Mouse (Mus musculus): ENCODE data around the gene Hoxd4. TPM values are rescaled to one million over a fixed set of nuclear protein-coding genes. Genes with fewer than 3 reads are reported as not detected.

The Hoxd4 gene
- total and polyA plus RNA-seq, 3 experiments = 2.6 to 10.8 (median 4.7) TPM

DNA sequence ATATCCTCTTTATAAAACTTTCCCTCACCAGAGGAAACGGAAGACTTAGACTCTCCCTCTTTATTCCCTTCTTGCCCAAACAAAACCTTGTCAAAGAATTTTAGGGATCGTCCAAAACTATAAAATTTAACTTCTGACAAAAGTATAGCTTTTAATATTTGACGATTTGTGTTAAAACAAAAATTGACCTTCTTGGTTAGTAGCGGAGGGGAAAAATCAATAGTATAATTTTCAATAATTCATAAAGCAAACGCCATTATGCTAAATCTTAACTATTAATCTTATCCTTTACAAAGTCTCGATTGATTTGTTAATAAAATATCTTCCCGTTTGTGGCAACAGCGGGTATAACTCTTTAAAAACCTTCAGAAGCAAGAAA, 21.4 kb upstream of the Hoxd4 start:
- H3K4me3 ChIP-seq (ENCODE audit: low read depth, low read length) = no peak overlapping the region
- DNase-seq (ENCODE audit: low spot score) (no peak), ATAC-seq (ENCODE audit: extremely low read depth, insufficient number of reproducible peaks, low FRiP score, poor library complexity, severe bottlenecking) (no peak)
- peaks cover 54% of the 10 kb centered on the region for H3K27me3 ChIP-seq (ENCODE audit: insufficient read depth, low read length)
- no peaks in the 10 kb centered on the region for H3K36me3 ChIP-seq (replicated peaks)
- H3K9me3 ChIP-seq (replicated peaks) = no peaks in the 10 kb centered on the region
- no peak for TF ChIP-seq CTCF (IDR thresholded peaks at IDR 0.05; ENCODE audit: low read depth, low read length)
- no peak for TF ChIP-seq GATA1 (IDR thresholded peaks at IDR 0.05; ENCODE audit: borderline replicate concordance, low read length)
- no peak for TF ChIP-seq POLR2AphosphoS5 (IDR thresholded peaks at IDR 0.05; ENCODE audit: insufficient replicate concordance, low read depth, low read length)
- no peak for TF ChIP-seq GATA2 (IDR thresholded peaks at IDR 0.05; ENCODE audit: borderline replicate concordance, low read depth, low read length)
- TF ChIP-seq TAL1 (conservative IDR thresholded peaks at IDR 0.05; ENCODE audit: low read depth, low read length) = no peak
- no peaks in the 10 kb centered on the region for H3K4me1 ChIP-seq (ENCODE audit: insufficient read depth, low read depth, low read length)

DNA sequence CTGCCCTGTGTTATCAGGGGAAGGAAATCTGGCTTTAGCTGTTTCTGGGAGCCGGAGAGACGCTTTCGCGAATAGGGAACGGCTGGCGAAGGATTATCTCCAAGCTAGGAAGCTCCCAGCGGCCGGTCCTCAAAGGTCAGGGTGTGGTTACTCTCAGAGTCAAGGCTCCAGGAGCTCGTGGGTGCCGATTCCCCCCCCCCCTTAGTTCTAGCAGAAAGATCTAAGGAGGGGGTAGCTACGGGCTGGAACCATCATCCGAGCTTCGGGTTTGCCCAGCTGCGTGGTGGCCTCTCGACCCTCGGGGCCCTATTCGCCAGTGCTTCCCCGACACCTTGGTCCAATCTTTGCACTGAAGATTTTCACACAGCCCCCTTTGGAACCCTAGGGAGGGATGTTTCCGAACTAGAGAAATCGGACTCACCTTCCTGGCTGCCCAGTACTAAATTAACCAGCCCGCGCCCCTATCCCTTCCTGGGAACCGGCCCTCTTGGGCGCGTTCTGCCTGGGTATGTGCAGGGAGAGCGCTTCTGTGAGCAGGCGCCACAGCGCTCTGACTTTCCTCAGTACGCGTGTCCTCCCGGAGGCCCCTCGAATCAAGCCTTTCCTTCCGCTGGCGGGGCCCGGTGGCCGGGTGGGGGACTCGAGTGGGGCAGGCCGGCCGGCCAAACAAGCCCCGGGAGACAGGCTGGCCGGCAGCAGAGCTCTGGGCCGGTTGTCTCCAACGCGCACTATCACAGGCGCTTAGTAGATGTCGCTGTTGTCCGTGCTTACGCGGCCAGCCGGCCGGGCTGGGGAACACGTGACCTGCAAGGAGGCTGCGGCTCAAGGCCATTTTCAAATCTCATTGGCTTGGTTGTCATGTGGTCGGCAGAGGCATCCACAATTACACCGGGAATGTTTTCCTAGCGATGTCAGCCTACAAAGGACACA, 20.4 kb upstream of the Hoxd4 start, which contains the start of gene Hoxd10:
Gene Hoxd10 (plus strand): TSS at position 903 of the 930 bp plus-strand sequence.
- DNase-seq (ENCODE audit: low spot score) (no peak), ATAC-seq (ENCODE audit: extremely low read depth, insufficient number of reproducible peaks, low FRiP score, poor library complexity, severe bottlenecking) (no peak)
- TF ChIP-seq TAL1 (conservative IDR thresholded peaks at IDR 0.05; ENCODE audit: low read depth, low read length) = no peak
- TF ChIP-seq CTCF (IDR thresholded peaks at IDR 0.05; ENCODE audit: low read depth, low read length) = no peak
- TF ChIP-seq GATA2 (IDR thresholded peaks at IDR 0.05; ENCODE audit: borderline replicate concordance, low read depth, low read length) = no peak
- no peak for TF ChIP-seq GATA1 (IDR thresholded peaks at IDR 0.05; ENCODE audit: borderline replicate concordance, low read length)
- no peak for TF ChIP-seq POLR2AphosphoS5 (IDR thresholded peaks at IDR 0.05; ENCODE audit: insufficient replicate concordance, low read depth, low read length)
- no peaks in the 10 kb centered on the region for H3K9me3 ChIP-seq (replicated peaks)
- H3K27me3 ChIP-seq (ENCODE audit: insufficient read depth, low read length) = peaks cover 54% of the 10 kb centered on the region
- H3K4me1 ChIP-seq (ENCODE audit: insufficient read depth, low read depth, low read length) = no peaks in the 10 kb centered on the region
- no peaks in the 10 kb centered on the region for H3K36me3 ChIP-seq (replicated peaks)
- H3K4me3 ChIP-seq (ENCODE audit: low read depth, low read length) = no peak within 1 kb of the TSS

DNA sequence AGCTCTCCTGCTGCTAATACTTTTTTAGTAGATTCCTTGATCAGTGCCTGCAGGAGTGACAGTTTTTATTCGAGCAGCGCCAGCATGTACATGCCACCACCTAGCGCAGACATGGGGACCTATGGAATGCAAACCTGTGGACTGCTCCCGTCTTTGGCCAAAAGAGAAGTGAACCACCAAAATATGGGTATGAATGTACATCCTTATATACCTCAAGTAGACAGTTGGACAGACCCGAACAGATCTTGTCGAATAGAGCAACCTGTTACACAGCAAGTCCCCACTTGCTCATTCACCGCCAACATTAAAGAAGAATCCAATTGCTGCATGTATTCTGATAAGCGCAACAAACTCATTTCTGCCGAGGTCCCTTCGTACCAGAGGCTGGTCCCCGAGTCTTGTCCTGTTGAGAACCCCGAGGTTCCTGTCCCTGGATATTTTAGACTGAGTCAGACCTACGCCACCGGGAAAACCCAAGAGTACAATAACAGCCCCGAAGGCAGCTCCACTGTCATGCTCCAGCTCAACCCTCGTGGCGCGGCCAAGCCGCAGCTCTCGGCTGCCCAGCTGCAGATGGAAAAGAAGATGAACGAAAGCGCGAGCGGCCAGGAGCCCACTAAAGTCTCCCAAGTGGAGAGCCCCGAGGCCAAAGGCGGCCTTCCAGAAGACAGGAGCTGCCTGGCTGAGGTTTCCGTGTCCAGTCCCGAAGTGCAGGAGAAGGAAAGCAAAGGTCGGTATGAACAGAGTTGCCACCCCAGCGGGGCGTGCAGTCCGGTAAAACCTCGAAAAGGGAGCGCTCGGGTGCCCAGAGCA, 19.5 kb upstream of the Hoxd4 start:
- H3K4me1 ChIP-seq (ENCODE audit: insufficient read depth, low read depth, low read length) = no peaks in the 10 kb centered on the region
- no peaks in the 10 kb centered on the region for H3K36me3 ChIP-seq (replicated peaks)
- H3K4me3 ChIP-seq (ENCODE audit: low read depth, low read length) = no peak overlapping the region
- no peak for ATAC-seq (ENCODE audit: extremely low read depth, insufficient number of reproducible peaks, low FRiP score, poor library complexity, severe bottlenecking)
- H3K9me3 ChIP-seq (replicated peaks) = no peaks in the 10 kb centered on the region
- no peak for TF ChIP-seq POLR2AphosphoS5 (IDR thresholded peaks at IDR 0.05; ENCODE audit: insufficient replicate concordance, low read depth, low read length)
- TF ChIP-seq GATA2 (IDR thresholded peaks at IDR 0.05; ENCODE audit: borderline replicate concordance, low read depth, low read length) = no peak
- no peak for TF ChIP-seq CTCF (IDR thresholded peaks at IDR 0.05; ENCODE audit: low read depth, low read length)
- no peak for TF ChIP-seq GATA1 (IDR thresholded peaks at IDR 0.05; ENCODE audit: borderline replicate concordance, low read length)
- no peak for TF ChIP-seq TAL1 (conservative IDR thresholded peaks at IDR 0.05; ENCODE audit: low read depth, low read length)
- DNase-seq (ENCODE audit: low spot score) = no peak
- H3K27me3 ChIP-seq (ENCODE audit: insufficient read depth, low read length) = peaks cover 55% of the 10 kb centered on the region

DNA sequence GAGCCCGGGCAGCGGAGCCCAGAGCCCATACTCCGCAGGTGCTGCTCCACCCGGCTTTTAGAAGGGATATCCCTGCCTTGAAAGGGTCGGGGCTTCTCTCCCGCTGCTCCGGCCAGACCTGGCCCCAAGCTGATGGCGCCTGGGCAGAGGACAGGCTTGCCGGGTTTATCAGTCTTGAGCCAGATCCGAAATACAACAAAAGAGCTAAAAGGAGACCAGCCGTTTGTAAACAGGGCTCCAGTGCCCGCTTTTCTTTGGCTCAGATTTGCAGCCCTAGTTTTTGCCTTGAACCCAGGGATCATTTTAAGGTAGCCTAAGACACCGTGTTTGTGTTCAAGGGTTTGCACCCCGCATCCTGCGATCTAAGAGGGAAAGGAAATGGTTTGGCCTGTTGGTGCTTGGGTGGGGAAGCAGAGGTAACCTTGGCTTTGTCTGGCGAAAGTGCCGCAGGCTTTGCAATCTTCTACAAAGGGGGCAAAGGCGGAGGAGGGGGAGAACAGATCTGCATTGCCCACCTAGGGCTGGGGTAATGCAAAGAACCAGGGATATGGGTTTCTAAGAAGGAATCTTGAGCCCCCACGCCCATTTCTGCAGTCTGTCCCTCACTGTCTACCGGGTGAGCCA, 18.8 kb upstream of the Hoxd4 start:
- H3K4me1 ChIP-seq (ENCODE audit: insufficient read depth, low read depth, low read length) = no peaks in the 10 kb centered on the region
- H3K4me3 ChIP-seq (ENCODE audit: low read depth, low read length) = no peak overlapping the region
- H3K9me3 ChIP-seq (replicated peaks) = peaks cover 2% of the 10 kb centered on the region
- no peaks in the 10 kb centered on the region for H3K36me3 ChIP-seq (replicated peaks)
- H3K27me3 ChIP-seq (ENCODE audit: insufficient read depth, low read length) = peaks cover 48% of the 10 kb centered on the region
- no peak for TF ChIP-seq CTCF (IDR thresholded peaks at IDR 0.05; ENCODE audit: low read depth, low read length)
- TF ChIP-seq GATA1 (IDR thresholded peaks at IDR 0.05; ENCODE audit: borderline replicate concordance, low read length) = no peak
- TF ChIP-seq TAL1 (conservative IDR thresholded peaks at IDR 0.05; ENCODE audit: low read depth, low read length) = no peak
- no peak for TF ChIP-seq GATA2 (IDR thresholded peaks at IDR 0.05; ENCODE audit: borderline replicate concordance, low read depth, low read length)
- TF ChIP-seq POLR2AphosphoS5 (IDR thresholded peaks at IDR 0.05; ENCODE audit: insufficient replicate concordance, low read depth, low read length) = no peak
- DNase-seq (ENCODE audit: low spot score) (no peak), ATAC-seq (ENCODE audit: extremely low read depth, insufficient number of reproducible peaks, low FRiP score, poor library complexity, severe bottlenecking) (no peak)

DNA sequence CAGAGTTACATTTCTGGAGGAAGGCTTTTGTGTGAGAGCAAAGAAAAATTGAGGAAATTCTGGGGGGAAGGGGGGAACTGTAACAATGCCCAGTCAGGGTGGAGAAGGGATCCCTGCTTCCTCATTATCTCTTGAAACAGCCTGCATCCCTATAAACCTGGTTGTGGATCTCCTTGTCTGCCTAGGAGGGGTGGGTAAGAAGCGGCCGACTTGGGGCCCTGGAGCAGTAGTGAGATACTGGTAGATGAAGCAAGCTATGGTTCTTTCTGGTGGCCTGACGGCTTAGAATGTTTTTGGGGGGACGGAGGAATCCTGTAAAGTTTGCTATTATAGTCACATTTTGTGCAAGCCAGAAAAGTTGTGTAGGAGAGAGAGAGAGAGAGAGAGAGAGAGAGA, 18.3 kb upstream of the Hoxd4 start:
- Histone ChIP-seq H3K4me1 (ENCODE audit: insufficient read depth, low read depth, low read length) (no peaks in the 10 kb centered on the region), H3K9me3 (replicated peaks) (peaks cover 7% of the 10 kb centered on the region), H3K27me3 (ENCODE audit: insufficient read depth, low read length) (peaks cover 45% of the 10 kb centered on the region), H3K4me3 (ENCODE audit: low read depth, low read length) (no peak overlapping the region), H3K36me3 (replicated peaks) (no peaks in the 10 kb centered on the region)
- DNase-seq (ENCODE audit: low spot score) (no peak), ATAC-seq (ENCODE audit: extremely low read depth, insufficient number of reproducible peaks, low FRiP score, poor library complexity, severe bottlenecking) (no peak)
- TF ChIP-seq POLR2AphosphoS5 (IDR thresholded peaks at IDR 0.05; ENCODE audit: insufficient replicate concordance, low read depth, low read length) = no peak
- TF ChIP-seq GATA2 (IDR thresholded peaks at IDR 0.05; ENCODE audit: borderline replicate concordance, low read depth, low read length) = no peak
- no peak for TF ChIP-seq GATA1 (IDR thresholded peaks at IDR 0.05; ENCODE audit: borderline replicate concordance, low read length)
- TF ChIP-seq TAL1 (conservative IDR thresholded peaks at IDR 0.05; ENCODE audit: low read depth, low read length) = no peak
- TF ChIP-seq CTCF (IDR thresholded peaks at IDR 0.05; ENCODE audit: low read depth, low read length) = no peak
